Mouse (Mus musculus): ENCODE measurements at regions not wholly inside any gene's neighbourhood (a gene's known extent, or its start where the extent isn't known, plus 50 kb on each side); places are given as distances from the start of the nearest gene placed in this dataset.

GRCm38 (mm10) chr1:82095101-82095500 is 137.8 kb upstream of the Gm9747 start:
- TF ChIP-seq ZNF384 (IDR thresholded peaks at IDR 0.05; ENCODE audit: low read depth, low read length) (no peak), POLR2A (IDR thresholded peaks at IDR 0.05; ENCODE audit: low read depth, low read length) (no peak), MEF2A (IDR thresholded peaks at IDR 0.05; ENCODE audit: borderline replicate concordance, low read depth, low read length) (no peak), ZKSCAN1 (IDR thresholded peaks at IDR 0.05; ENCODE audit: borderline replicate concordance, low read depth, low read length) (no peak), TBP (conservative IDR thresholded peaks at IDR 0.05; ENCODE audit: low read depth, low read length) (no peak), CTCF (conservative IDR thresholded peaks at IDR 0.05 in 1 of 2, IDR thresholded peaks at IDR 0.05 in 1 of 2; ENCODE audit: low read depth in 2 of 2, low read length in 2 of 2) (no peak), NELFE (IDR thresholded peaks at IDR 0.05; ENCODE audit: low read depth, low read length) (no peak), CHD2 (IDR thresholded peaks at IDR 0.05; ENCODE audit: low read length) (no peak), SIN3A (IDR thresholded peaks at IDR 0.05; ENCODE audit: low read length) (no peak), USF1 (IDR thresholded peaks at IDR 0.05; ENCODE audit: low read depth, low read length) (no peak), MAX (IDR thresholded peaks at IDR 0.05; ENCODE audit: low read length) (no peak), KAT2A (IDR thresholded peaks at IDR 0.05; ENCODE audit: insufficient replicate concordance, low read length) (no peak)

Data from CH12.LX (cell line).